Mouse (Mus musculus): ENCODE measurements around the gene Dhx37. TPM values are rescaled to one million over a fixed set of nuclear protein-coding genes. Genes with fewer than 3 reads are reported as not detected.
A peak's percentile ranks its signal among the peaks of the same experiment; 100 is the strongest.

The Dhx37 gene
- polyA plus RNA-seq, 1 experiment from 2014 or later = 12.8 TPM

- Histone ChIP-seq H3K9ac (ENCODE audit: low read depth, low read length) (no peak overlapping the region), H3K4me2 (ENCODE audit: low read length) (no peak overlapping the region), H3K27ac (ENCODE audit: low read length) (no peak overlapping the region), H3K9me3 (replicated peaks; ENCODE audit: control insufficient read depth, low read length, poor library complexity, severe bottlenecking) (no peaks in the 10 kb centered on the region), H3K4me1 (ENCODE audit: control insufficient read depth, insufficient read depth, low read length) (no peaks in the 10 kb centered on the region), H3K4me3 (ENCODE audit: low read depth, low read length) (no peak overlapping the region), H3K27me3 (ENCODE audit: control insufficient read depth, insufficient read depth, low read depth, low read length) (no peaks in the 10 kb centered on the region), H3K36me3 (ENCODE audit: control insufficient read depth, insufficient read depth, low read length) (no peaks in the 10 kb centered on the region)
- 0 out of 2 replicates have a peak, but pooled peaks have one; percentile 45 for ATAC-seq
- 3% methylated on average over 4 of the region's 4 CpGs for WGBS
These were observed 65.4 kb downstream of the Dhx37 start for GRCm38 (mm10) chr5:125368568-125368967.

GRCm38 (mm10) chr5:125368156-125368555, 65.8 kb downstream of the Dhx37 start:
- Histone ChIP-seq H3K27me3 (ENCODE audit: control insufficient read depth, insufficient read depth, low read depth, low read length) (no peaks in the 10 kb centered on the region), H3K9ac (ENCODE audit: low read depth, low read length) (no peak overlapping the region), H3K4me1 (ENCODE audit: control insufficient read depth, insufficient read depth, low read length) (no peaks in the 10 kb centered on the region), H3K4me3 (ENCODE audit: low read depth, low read length) (no peak overlapping the region), H3K27ac (ENCODE audit: low read length) (no peak overlapping the region), H3K4me2 (ENCODE audit: low read length) (no peak overlapping the region), H3K36me3 (ENCODE audit: control insufficient read depth, insufficient read depth, low read length) (no peaks in the 10 kb centered on the region), H3K9me3 (replicated peaks; ENCODE audit: control insufficient read depth, low read length, poor library complexity, severe bottlenecking) (no peaks in the 10 kb centered on the region)
- 75% methylated on average over 5 of the region's 5 CpGs for WGBS
- no peak for ATAC-seq

DNA sequence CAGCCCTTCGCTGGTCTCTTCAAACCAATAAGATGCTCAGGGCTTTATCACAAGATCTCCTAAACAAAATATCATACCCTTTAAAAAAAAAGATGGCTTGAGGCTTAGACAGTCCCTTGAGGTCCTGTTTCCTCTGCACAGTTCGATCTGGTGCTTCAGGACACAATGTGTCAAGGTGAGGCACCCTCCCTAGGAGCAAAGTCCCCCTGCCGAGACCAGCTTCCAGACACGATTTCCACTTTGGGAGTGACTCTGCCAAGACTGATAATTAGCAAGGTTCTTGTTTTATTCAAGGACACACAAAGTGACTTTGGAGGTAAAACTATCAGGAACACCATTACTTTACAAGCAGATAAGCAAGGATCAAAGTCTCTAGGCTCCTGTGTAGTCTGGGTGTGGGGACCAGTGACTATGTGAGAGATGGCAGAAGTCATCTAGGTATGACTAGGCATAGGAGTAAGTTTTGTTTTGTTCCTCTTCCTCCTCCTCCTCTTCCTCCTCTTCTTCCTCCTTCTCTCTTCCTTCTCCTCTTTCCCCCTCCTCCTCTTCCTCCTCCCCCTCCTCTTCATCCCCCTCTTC, 69.0 kb downstream of the Dhx37 start:
- 67% methylated on average over 4 of the region's 4 CpGs for WGBS

DNA sequence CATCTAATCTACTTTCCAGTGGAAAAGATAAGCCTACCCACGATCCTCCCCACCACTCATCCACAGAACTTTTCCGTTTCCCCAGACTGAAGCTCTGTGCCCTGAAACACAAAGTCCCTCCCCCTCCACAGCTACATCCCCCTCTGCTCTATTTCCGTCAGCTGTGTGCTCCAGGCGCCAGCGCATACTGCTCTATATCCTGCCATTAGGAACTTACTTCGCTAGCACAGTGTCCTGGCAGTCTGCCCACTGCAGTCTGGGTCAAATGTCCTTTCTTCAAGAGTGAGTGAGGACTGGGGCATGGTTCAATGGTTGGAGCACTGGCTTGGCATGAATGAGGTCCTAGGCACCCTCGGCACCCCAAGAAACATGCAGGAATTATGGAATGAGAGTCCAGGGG, 70.0 kb downstream of the Dhx37 start:
- H3K4me3 ChIP-seq (ENCODE audit: low read depth, low read length) = no peak overlapping the region
- H3K4me2 ChIP-seq (ENCODE audit: low read length) = no peak overlapping the region
- no peaks in the 10 kb centered on the region for H3K4me1 ChIP-seq (ENCODE audit: control insufficient read depth, insufficient read depth, low read length)
- no peaks in the 10 kb centered on the region for H3K36me3 ChIP-seq (ENCODE audit: control insufficient read depth, insufficient read depth, low read length)
- no peak for ATAC-seq
- 89% methylated on average over 7 of the region's 7 CpGs for whole genome bisulfite sequencing
- no peak overlapping the region for H3K9ac ChIP-seq (ENCODE audit: low read depth, low read length)
- H3K27me3 ChIP-seq (ENCODE audit: control insufficient read depth, insufficient read depth, low read depth, low read length) = no peaks in the 10 kb centered on the region
- no peaks in the 10 kb centered on the region for H3K9me3 ChIP-seq (replicated peaks; ENCODE audit: control insufficient read depth, low read length, poor library complexity, severe bottlenecking)
- H3K27ac ChIP-seq (ENCODE audit: low read length) = no peak overlapping the region

More for the DNA sequence above, 69.0 kb downstream of the Dhx37 start:
- H3K9ac ChIP-seq (ENCODE audit: low read depth, low read length) = no peak overlapping the region
- no peak overlapping the region for H3K4me3 ChIP-seq (ENCODE audit: low read depth, low read length)
- H3K36me3 ChIP-seq (ENCODE audit: control insufficient read depth, insufficient read depth, low read length) = no peaks in the 10 kb centered on the region
- H3K27ac ChIP-seq (ENCODE audit: low read length) = no peak overlapping the region
- no peak overlapping the region for H3K4me2 ChIP-seq (ENCODE audit: low read length)
- no peaks in the 10 kb centered on the region for H3K4me1 ChIP-seq (ENCODE audit: control insufficient read depth, insufficient read depth, low read length)
- no peaks in the 10 kb centered on the region for H3K27me3 ChIP-seq (ENCODE audit: control insufficient read depth, insufficient read depth, low read depth, low read length)
- H3K9me3 ChIP-seq (replicated peaks; ENCODE audit: control insufficient read depth, low read length, poor library complexity, severe bottlenecking) = no peaks in the 10 kb centered on the region
- ATAC-seq = no peak

Small RNAs within 50 kb of the gene (microRNA-seq; reads per million reads assigned to microRNA genes)
- gene Gm27551 = not detected

Other genes with a start within 250 kb of the Dhx37 start
- gene Scarb1, start 93.0 kb downstream of the Dhx37 start, polyA plus RNA-seq (2015; fragmentation: Nextera tagmentation; extraction: Ambion mirVana) = 43.8 and 51.6 TPM in 2 replicates
- gene Gm10382, start 44.8 kb downstream of the Dhx37 start, polyA plus RNA-seq (2015; fragmentation: Nextera tagmentation; extraction: Ambion mirVana) = 0.30 and 0.51 TPM in 2 replicates
- gene Ubc, start 43.9 kb downstream of the Dhx37 start, polyA plus RNA-seq (2015; fragmentation: Nextera tagmentation; extraction: Ambion mirVana) = 1,506 and 1,517 TPM in 2 replicates
- gene Bri3bp, start 7.4 kb upstream of the Dhx37 start, polyA plus RNA-seq (2015; fragmentation: Nextera tagmentation; extraction: Ambion mirVana) = 38.3 and 41.6 TPM in 2 replicates
- gene Aacs, start 41.7 kb upstream of the Dhx37 start, polyA plus RNA-seq (2015; fragmentation: Nextera tagmentation; extraction: Ambion mirVana) = 100 and 125 TPM in 2 replicates
- 5.5 and 6.6 TPM in 2 replicates for gene Tmem132b, start 97.7 kb upstream of the Dhx37 start, polyA plus RNA-seq (2015; fragmentation: Nextera tagmentation; extraction: Ambion mirVana)